In the genomic region with DNA sequence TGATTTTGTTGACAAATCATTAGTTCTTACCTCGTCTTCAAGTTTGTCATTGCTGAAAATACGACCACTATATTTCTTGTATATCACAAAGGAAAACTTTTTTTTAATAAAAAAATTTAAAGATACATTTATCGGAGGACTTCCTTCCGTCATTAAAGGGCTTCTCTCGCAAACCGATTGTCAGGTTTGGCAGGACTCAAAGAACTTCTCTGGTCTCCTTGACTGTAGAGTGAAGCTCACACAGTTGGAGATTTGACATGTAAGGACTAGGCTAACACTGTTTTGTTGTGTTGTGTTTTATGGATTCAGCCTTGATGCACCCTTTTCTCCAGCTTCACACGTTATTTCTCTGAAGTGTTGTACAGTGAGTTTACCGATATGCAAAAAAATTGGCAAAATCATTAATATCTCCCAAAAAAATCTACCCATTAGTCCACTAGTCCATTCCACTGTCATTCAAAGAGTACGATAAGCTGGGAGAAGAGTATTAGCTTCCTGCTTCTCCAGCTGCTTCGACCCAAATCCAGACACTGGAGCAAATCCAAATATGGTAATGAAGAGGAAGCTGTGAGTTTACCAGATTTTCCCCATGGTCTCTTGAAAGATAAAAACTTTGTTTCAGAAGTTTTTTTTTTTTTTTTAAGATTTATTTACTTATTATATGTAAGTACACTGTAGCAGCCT, we compare ENCODE assay signal across 8 mouse cellular contexts. TPM values are rescaled to one million over a fixed set of nuclear protein-coding genes. Genes with fewer than 3 reads are reported as not detected.
DNase-seq lines count a peak whose midpoint lies in the region; ATAC-seq and TF ChIP-seq lines count a peak whose summit lies in the region.

A gene (minus strand): TSS at position 127 of the 684 bp plus-strand sequence.

- H3K27ac ChIP-seq in lung, embryonic 14.5 days (ENCODE audit: low read depth): peak within 1 kb of the TSS; percentile 89
- H3K27ac ChIP-seq in intestine, embryonic 16.5 days (ENCODE audit: low read length): peak within 1 kb of the TSS; percentile 74
- H3K27ac ChIP-seq in midbrain, embryonic 11.5 days (ENCODE audit: low read depth, low read length): peak within 1 kb of the TSS; percentile 76

- H3K4me3 ChIP-seq in lung, embryonic 14.5 days (ENCODE audit: low read depth, low read length): peak within 1 kb of the TSS; percentile 91
- H3K4me3 ChIP-seq in intestine, embryonic 16.5 days (ENCODE audit: low read length): peak within 1 kb of the TSS; percentile 78
- H3K4me3 ChIP-seq in midbrain, embryonic 11.5 days (ENCODE audit: low read depth, low read length): peak within 1 kb of the TSS; percentile 87

- no peaks in the 10 kb centered on the region for H3K36me3 ChIP-seq in lung, embryonic 14.5 days (ENCODE audit: insufficient read depth)
- no peaks in the 10 kb centered on the region for H3K36me3 ChIP-seq in intestine, embryonic 16.5 days (ENCODE audit: control insufficient read depth, insufficient read depth, low read length)
- H3K36me3 ChIP-seq in midbrain, embryonic 11.5 days (ENCODE audit: control insufficient read depth, insufficient read depth, low read length): no peaks in the 10 kb centered on the region

- H3K4me2 ChIP-seq in lung, embryonic 14.5 days: peak within 1 kb of the TSS; percentile 75
- H3K4me2 ChIP-seq in intestine, embryonic 16.5 days (ENCODE audit: low read depth, low read length): peak within 1 kb of the TSS; percentile 68
- peak within 1 kb of the TSS; percentile 58 for H3K4me2 ChIP-seq in midbrain, embryonic 11.5 days

- WGBS in lung, embryonic 14.5 days: 34% methylated on average over 10 of the region's 10 CpGs
- 39% methylated on average over 10 of the region's 10 CpGs for WGBS in intestine, embryonic 16.5 days
- 51% methylated on average over 10 of the region's 10 CpGs for WGBS in midbrain, embryonic 11.5 days

- H3K9me3 ChIP-seq in lung, embryonic 14.5 days (ENCODE audit: low read depth, low read length): no peaks in the 10 kb centered on the region
- no peaks in the 10 kb centered on the region for H3K9me3 ChIP-seq in intestine, embryonic 16.5 days (ENCODE audit: control insufficient read depth, low read length)
- no peaks in the 10 kb centered on the region for H3K9me3 ChIP-seq in midbrain, embryonic 11.5 days (ENCODE audit: control insufficient read depth, low read length)

- TF ChIP-seq CTCF in lung, embryonic 14.5 days (IDR thresholded peaks at IDR 0.05; ENCODE audit: low read depth): no peak

- no peaks in the 10 kb centered on the region for H3K27me3 ChIP-seq in lung, embryonic 14.5 days (ENCODE audit: insufficient read depth, low read length)
- H3K27me3 ChIP-seq in intestine, embryonic 16.5 days (replicated peaks; ENCODE audit: control insufficient read depth, insufficient read depth, low read length): no peaks in the 10 kb centered on the region
- no peaks in the 10 kb centered on the region for H3K27me3 ChIP-seq in midbrain, embryonic 11.5 days (ENCODE audit: control insufficient read depth, insufficient read depth, low read length)

- DNase-seq in lung, embryonic 14.5 days: peak; percentile 61
- no peak for DNase-seq in lung, postnatal 14 days
- DNase-seq in adrenal gland, postnatal 4 days (ENCODE audit: low spot score in 2 of 2): no peak
- DNase-seq in midbrain, embryonic 11.5 days (ENCODE audit: low spot score, missing footprints): no peak
- no peak for DNase-seq in spleen, postnatal 36 days (ENCODE audit: low spot score in 2 of 2)
- DNase-seq in right cerebral cortex, postnatal 4 days: no peak

- no peaks in the 10 kb centered on the region for H3K4me1 ChIP-seq in lung, embryonic 14.5 days (ENCODE audit: insufficient read depth)
- H3K4me1 ChIP-seq in intestine, embryonic 16.5 days (ENCODE audit: control insufficient read depth, insufficient read depth, low read length): peaks cover 8% of the 10 kb centered on the region
- peaks cover 4% of the 10 kb centered on the region; the same call in 1 of the 2 replicates for H3K4me1 ChIP-seq in midbrain, embryonic 11.5 days (ENCODE audit: control insufficient read depth, insufficient read depth, low read length)

- peak within 1 kb of the TSS; percentile 88 for H3K9ac ChIP-seq in lung, embryonic 14.5 days
- H3K9ac ChIP-seq in intestine, embryonic 16.5 days (ENCODE audit: low read depth, low read length): peak within 1 kb of the TSS; percentile 83
- peak within 1 kb of the TSS; percentile 78 for H3K9ac ChIP-seq in midbrain, embryonic 11.5 days (ENCODE audit: low read length)

- no peak for ATAC-seq in lung, embryonic 14.5 days (ENCODE audit: insufficient read depth)
- no peak for ATAC-seq in granulocyte monocyte progenitor cell, adult 5-6 weeks (replicated peaks; ENCODE audit: poor library complexity, severe bottlenecking)
- ATAC-seq in intestine, embryonic 16.5 days: no peak
- ATAC-seq in midbrain, embryonic 11.5 days (ENCODE audit: low FRiP score): no peak

RNA-seq across cellular contexts. Expression of the gene that starts here (rescaled TPM):
- 41.0 and 43.8 TPM in 2 replicates for polyA plus RNA-seq in lung, embryonic 14.5 days (2014; fragmentation: Nextera tagmentation; extraction: Ambion mirVana)
- 10 to 100 TPM; 40.5 to 44.4 TPM for total RNA-seq in adrenal gland, postnatal 4 days (2021)
- total RNA-seq in granulocyte monocyte progenitor cell, adult 5-6 weeks (2014; fragmentation: Nextera tagmentation): 26.0 and 30.7 TPM in 2 replicates
- total RNA-seq in granulocyte monocyte progenitor cell, adult 5-6 weeks (2017): 24.1 and 37.1 TPM in 2 replicates
- 20.6 and 21.0 TPM in 2 replicates for polyA plus RNA-seq in intestine, embryonic 16.5 days (2015; fragmentation: Nextera tagmentation; extraction: Ambion mirVana)
- 35.5 and 38.5 TPM in 2 replicates for polyA plus RNA-seq in midbrain, embryonic 11.5 days (2014; fragmentation: Nextera tagmentation; extraction: Ambion mirVana)
